Mouse (Mus musculus) liver, embryonic 12.5 days (tissue): ENCODE data around the gene Fat3. TPM values are rescaled to one million over a fixed set of nuclear protein-coding genes. Genes with fewer than 3 reads are reported as not detected.

Source experiments
- ATAC-seq: fragments of 200-750 bp; cut with Nextera tagmentation; 2 replicates; pipeline ENCODE4 v1.8.0; 2017; ENCODE audit warnings: moderate number of reproducible peaks, mild to moderate bottlenecking, moderate library complexity
- H3K27ac ChIP-seq: fragments of 300-500 bp; sonication (generic); 2 replicates; pipeline ENCODE4 v1.5.1; 2016; ENCODE audit warnings: mild to moderate bottlenecking
- H3K27me3 ChIP-seq: fragments of 300-500 bp; sonication (generic); replicated peaks from 2 replicates; pipeline ENCODE4 v1.6.1; 2016; ENCODE audit warnings: mild to moderate bottlenecking, moderate library complexity
- H3K36me3 ChIP-seq: fragments of 300-500 bp; sonication (generic); 2 replicates; pipeline ENCODE4 v1.6.1; 2016; ENCODE audit warnings: mild to moderate bottlenecking, moderate library complexity
- H3K4me1 ChIP-seq: fragments of 300-500 bp; sonication (generic); 2 replicates; pipeline ENCODE4 v1.6.1; 2016
- H3K4me2 ChIP-seq: fragments of 300-500 bp; sonication (generic); 2 replicates; pipeline ENCODE4 v1.6.1; 2016; ENCODE audit warnings: mild to moderate bottlenecking, moderate library complexity
- H3K4me3 ChIP-seq: fragments of 300-500 bp; sonication (generic); 2 replicates; pipeline ENCODE4 v1.5.1; 2016; ENCODE audit warnings: mild to moderate bottlenecking, moderate library complexity
- H3K9ac ChIP-seq: fragments of 300-500 bp; sonication (generic); 2 replicates; pipeline ENCODE4 v1.6.1; 2016; ENCODE audit warnings: mild to moderate bottlenecking, moderate library complexity
- H3K9me3 ChIP-seq: fragments of 300-500 bp; sonication (generic); replicated peaks from 2 replicates; pipeline ENCODE4 v1.6.1; 2016; ENCODE audit warnings: mild to moderate bottlenecking, moderate library complexity
- WGBS: fragments of 180-500 bp; shearing (Covaris S2); methylation state at CpG from one replicate; pipeline ENCODE4 v1.1.7; 2016; ENCODE audit not compliant: insufficient replicate concordance; 5-methylcytosine and 5-hydroxymethylcytosine counted together
- polyA plus RNA-seq: library from polyadenylated mRNA; unstranded; fragments of >200 nt; fragmentation: Nextera tagmentation; extraction: Ambion mirVana; gene quantifications from 2 replicates; pipeline ENCODE4 v1.2.1, GENCODE M21; 2016

Gene Fat3
- polyA plus RNA-seq, 1 experiment from 2014 or later, result 0.18 TPM

- Histone ChIP-seq H3K4me1 (0 out of 2 replicates have a peak, but pooled peaks cover 4% of the 10 kb centered on the region), H3K4me2 (no peak overlapping the region), H3K4me3 (no peak overlapping the region), H3K27ac (no peak overlapping the region), H3K27me3 (0 out of 2 replicates have a peak, but pooled peaks cover 6% of the 10 kb centered on the region), H3K9me3 (no peaks in the 10 kb centered on the region), H3K9ac (no peak overlapping the region), H3K36me3 (no peaks in the 10 kb centered on the region)
- 59% methylated on average over 5 of the region's 5 CpGs for WGBS
- ATAC-seq, result no peak
Observed at GRCm38 (mm10) chr9:15919373-15920005, 581.6 kb downstream of the Fat3 start.

GRCm38 (mm10) chr9:15916600-15916999, 584.5 kb downstream of the Fat3 start:
- no peaks in the 10 kb centered on the region for H3K36me3 ChIP-seq
- no peaks in the 10 kb centered on the region for H3K27me3 ChIP-seq
- no peak overlapping the region for H3K27ac ChIP-seq
- H3K4me3 ChIP-seq, result no peak overlapping the region
- H3K9me3 ChIP-seq, result no peaks in the 10 kb centered on the region
- H3K4me1 ChIP-seq, result 0 out of 2 replicates have a peak, but pooled peaks cover 4% of the 10 kb centered on the region
- no peak for ATAC-seq
- H3K9ac ChIP-seq, result no peak overlapping the region
- H3K4me2 ChIP-seq, result no peak overlapping the region

- Histone ChIP-seq H3K4me1 (no peaks in the 10 kb centered on the region), H3K4me2 (no peak overlapping the region), H3K36me3 (no peaks in the 10 kb centered on the region), H3K27ac (no peak overlapping the region), H3K9me3 (no peaks in the 10 kb centered on the region), H3K27me3 (no peaks in the 10 kb centered on the region), H3K9ac (no peak overlapping the region), H3K4me3 (no peak overlapping the region)
- WGBS, result 32% methylated on average over 1 of the region's 1 CpGs
- ATAC-seq, result no peak
Observed at GRCm38 (mm10) chr9:15912735-15913134, 588.4 kb downstream of the Fat3 start.

- Histone ChIP-seq H3K36me3 (no peaks in the 10 kb centered on the region), H3K4me3 (no peak overlapping the region), H3K9ac (no peak overlapping the region), H3K4me2 (no peak overlapping the region), H3K9me3 (no peaks in the 10 kb centered on the region), H3K27ac (no peak overlapping the region), H3K27me3 (no peaks in the 10 kb centered on the region), H3K4me1 (no peaks in the 10 kb centered on the region)
- no peak for ATAC-seq
- WGBS, result 41% methylated on average over 2 of the region's 2 CpGs
Observed at GRCm38 (mm10) chr9:15909397-15910113, 591.5 kb downstream of the Fat3 start.

GRCm38 (mm10) chr9:15903948-15904750, 596.9 kb downstream of the Fat3 start:
- no peak overlapping the region for H3K9ac ChIP-seq
- H3K27ac ChIP-seq, result no peak overlapping the region
- no peak for ATAC-seq
- H3K27me3 ChIP-seq, result no peaks in the 10 kb centered on the region
- H3K4me1 ChIP-seq, result no peaks in the 10 kb centered on the region
- H3K4me3 ChIP-seq, result no peak overlapping the region
- no peak overlapping the region for H3K4me2 ChIP-seq
- H3K36me3 ChIP-seq, result no peaks in the 10 kb centered on the region
- WGBS, result 60% methylated on average over 9 of the region's 9 CpGs
- H3K9me3 ChIP-seq, result no peaks in the 10 kb centered on the region

- no peaks in the 10 kb centered on the region for H3K36me3 ChIP-seq
- no peaks in the 10 kb centered on the region for H3K27me3 ChIP-seq
- WGBS, result 69% methylated on average over 2 of the region's 2 CpGs
- no peak overlapping the region for H3K4me2 ChIP-seq
- no peaks in the 10 kb centered on the region for H3K4me1 ChIP-seq
- H3K27ac ChIP-seq, result no peak overlapping the region
- H3K9ac ChIP-seq, result no peak overlapping the region
- no peak overlapping the region for H3K4me3 ChIP-seq
- ATAC-seq, result no peak
- no peaks in the 10 kb centered on the region for H3K9me3 ChIP-seq
Observed at GRCm38 (mm10) chr9:15898112-15898511, 603.0 kb downstream of the Fat3 start.

- ATAC-seq, result no peak
- Histone ChIP-seq H3K9me3 (no peaks in the 10 kb centered on the region), H3K27ac (no peak overlapping the region), H3K36me3 (no peaks in the 10 kb centered on the region), H3K9ac (no peak overlapping the region), H3K4me3 (no peak overlapping the region), H3K27me3 (no peaks in the 10 kb centered on the region), H3K4me1 (no peaks in the 10 kb centered on the region), H3K4me2 (no peak overlapping the region)
- whole genome bisulfite sequencing, result 63% methylated on average over 5 of the region's 5 CpGs
Observed at GRCm38 (mm10) chr9:15886756-15887155, 614.3 kb downstream of the Fat3 start.

GRCm38 (mm10) chr9:15880754-15881153, 620.3 kb downstream of the Fat3 start:
- Histone ChIP-seq H3K9me3 (no peaks in the 10 kb centered on the region), H3K36me3 (no peaks in the 10 kb centered on the region), H3K9ac (no peak overlapping the region), H3K4me2 (no peak overlapping the region), H3K4me3 (no peak overlapping the region), H3K27ac (no peak overlapping the region), H3K4me1 (no peaks in the 10 kb centered on the region), H3K27me3 (no peaks in the 10 kb centered on the region)
- no peak for ATAC-seq

GRCm38 (mm10) chr9:15880160-15880603, 620.9 kb downstream of the Fat3 start:
- Histone ChIP-seq H3K27ac (no peak overlapping the region), H3K4me3 (no peak overlapping the region), H3K9ac (no peak overlapping the region), H3K4me2 (no peak overlapping the region), H3K4me1 (no peaks in the 10 kb centered on the region), H3K27me3 (no peaks in the 10 kb centered on the region), H3K9me3 (no peaks in the 10 kb centered on the region), H3K36me3 (no peaks in the 10 kb centered on the region)
- 21% methylated on average over 3 of the region's 3 CpGs for WGBS
- no peak for ATAC-seq

- no peak within 1 kb of the TSS for H3K27ac ChIP-seq
- no peaks in the 10 kb centered on the region for H3K4me1 ChIP-seq
- H3K27me3 ChIP-seq, result peaks cover 12% of the 10 kb centered on the region; the same call in 1 of the 2 replicates
- H3K4me3 ChIP-seq, result no peak within 1 kb of the TSS
- 45% methylated on average over 19 of the region's 19 CpGs for WGBS
- H3K9me3 ChIP-seq, result no peaks in the 10 kb centered on the region
- no peak within 1 kb of the TSS for H3K9ac ChIP-seq
- no peaks in the 10 kb centered on the region for H3K36me3 ChIP-seq
- no peak for ATAC-seq
- no peak within 1 kb of the TSS for H3K4me2 ChIP-seq
Observed at GRCm38 (mm10) chr9:15874506-15875160, 626.5 kb downstream of the Fat3 start, which contains the start of gene Mtnr1b. Mtnr1b (minus strand) TSS chr9:15874556.

- Histone ChIP-seq H3K27ac (no peak overlapping the region), H3K36me3 (no peaks in the 10 kb centered on the region), H3K4me1 (no peaks in the 10 kb centered on the region), H3K9ac (no peak overlapping the region), H3K9me3 (no peaks in the 10 kb centered on the region), H3K4me3 (no peak overlapping the region), H3K27me3 (peaks cover 12% of the 10 kb centered on the region; the same call in 1 of the 2 replicates), H3K4me2 (no peak overlapping the region)
- WGBS, result 47% methylated on average over 4 of the region's 4 CpGs
- ATAC-seq, result no peak
Observed at GRCm38 (mm10) chr9:15870013-15870412, 631.1 kb downstream of the Fat3 start.
